Mouse (Mus musculus) kidney, adult 18-20 months (tissue): Measurements from ENCODE around the gene Zfp418.
A peak's percentile ranks its signal among the peaks of the same experiment; 100 is the strongest.
"Not testable (repeated sequence)": the region's sequence is repeated elsewhere in the genome, so short reads cannot be mapped to it uniquely, and the experiment has no call there.

Source experiments
- DNase-seq: peaks from one replicate; pipeline ENCODE4 v3.0.0; 2021

Gene Zfp418

DNA sequence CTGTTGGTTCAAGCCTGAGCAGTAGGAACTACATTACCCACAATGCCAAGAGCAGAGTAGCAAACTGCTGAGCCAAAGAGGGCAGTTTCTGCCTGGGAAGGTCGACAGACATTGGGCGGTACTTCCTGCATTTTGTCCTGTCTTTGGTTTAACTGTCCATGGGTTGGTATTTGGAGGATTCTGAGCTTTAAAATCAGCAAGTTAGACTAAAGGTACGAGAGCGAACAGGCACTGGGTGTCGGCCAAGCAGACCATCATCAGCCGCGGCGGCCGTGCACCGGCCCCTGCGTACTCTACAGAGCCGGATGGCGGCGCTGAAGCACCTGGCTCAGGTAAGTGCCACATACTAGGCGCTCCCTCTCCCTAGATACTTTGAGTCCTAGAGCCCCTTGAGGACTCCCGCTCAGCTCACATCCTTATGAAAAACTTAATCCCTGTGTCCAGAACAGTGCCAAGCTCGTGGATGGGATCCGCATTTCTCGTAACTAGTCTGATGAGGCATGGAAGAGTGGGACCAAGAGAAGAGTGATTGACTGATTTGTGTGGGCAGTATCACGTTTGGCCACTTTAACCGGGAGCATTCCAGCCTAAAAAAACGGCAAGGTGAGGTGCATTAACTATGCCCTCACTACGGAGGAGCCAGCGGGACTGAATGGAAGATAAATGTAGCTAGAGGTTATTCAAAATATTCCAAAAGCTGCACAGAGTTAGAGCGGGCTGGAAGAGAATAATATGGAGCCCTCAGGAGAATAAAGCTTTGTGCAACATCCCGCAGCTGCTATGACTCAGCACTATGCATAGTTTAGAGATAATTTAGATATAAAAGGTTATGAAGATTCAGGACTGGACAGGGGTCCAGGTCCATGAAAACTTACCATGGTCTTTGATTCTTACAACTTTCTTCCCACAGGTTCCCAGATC lies at the start of gene Zfp418:
Gene Zfp418 (plus strand): TSS at position 104 of the 921 bp plus-strand sequence.
- DNase-seq: peak; percentile 72

DNA sequence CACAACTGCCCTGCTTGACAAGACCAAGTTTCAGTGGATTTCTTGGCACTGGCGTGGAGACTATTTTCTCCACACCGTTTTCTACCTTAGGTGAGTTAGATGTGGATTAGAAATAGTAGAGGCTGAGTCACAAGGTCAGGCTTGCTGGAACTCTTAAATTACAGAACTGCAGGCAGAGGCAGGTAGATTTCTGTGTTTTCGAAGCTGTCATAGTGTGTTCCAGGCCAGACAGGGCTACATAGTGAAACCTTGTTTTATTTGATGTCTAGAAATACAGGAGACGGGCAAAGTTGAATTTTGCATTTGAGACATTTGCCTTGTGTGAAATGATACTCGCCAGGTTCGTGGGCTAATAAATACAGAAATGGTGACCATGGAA lies 49.5 kb upstream of the Zfp418 start:
- DNase-seq: no peak

DNA sequence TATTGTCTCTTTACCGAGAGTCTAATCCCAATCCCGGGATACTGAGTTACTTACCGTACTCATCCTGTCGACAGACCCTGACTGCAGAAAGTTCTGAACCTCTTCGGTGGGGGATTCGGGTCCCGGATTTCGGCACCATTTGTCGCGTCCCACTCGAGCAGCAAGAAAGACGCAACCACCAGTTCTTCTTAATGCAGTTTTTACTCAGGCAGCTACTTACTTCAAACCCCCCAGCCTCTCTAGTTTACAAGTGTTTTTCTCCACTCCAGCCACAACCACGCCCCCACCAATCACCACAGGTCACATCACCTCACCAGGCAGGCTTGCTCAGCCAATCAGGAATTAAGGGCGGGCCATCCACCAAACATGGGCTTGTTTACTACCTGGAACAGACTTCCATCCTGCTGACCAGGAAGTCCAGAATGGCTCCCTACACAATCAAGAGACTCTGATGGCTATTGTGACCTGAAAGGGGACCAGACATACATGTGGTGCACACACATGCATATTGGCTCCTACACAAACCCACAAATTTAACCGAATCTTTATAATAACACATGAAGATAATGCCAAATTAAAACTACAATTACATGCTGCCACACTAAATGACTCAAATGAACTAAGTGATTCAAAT lies 40.5 kb upstream of the Zfp418 start:
- DNase-seq: not testable (repeated sequence)

DNA sequence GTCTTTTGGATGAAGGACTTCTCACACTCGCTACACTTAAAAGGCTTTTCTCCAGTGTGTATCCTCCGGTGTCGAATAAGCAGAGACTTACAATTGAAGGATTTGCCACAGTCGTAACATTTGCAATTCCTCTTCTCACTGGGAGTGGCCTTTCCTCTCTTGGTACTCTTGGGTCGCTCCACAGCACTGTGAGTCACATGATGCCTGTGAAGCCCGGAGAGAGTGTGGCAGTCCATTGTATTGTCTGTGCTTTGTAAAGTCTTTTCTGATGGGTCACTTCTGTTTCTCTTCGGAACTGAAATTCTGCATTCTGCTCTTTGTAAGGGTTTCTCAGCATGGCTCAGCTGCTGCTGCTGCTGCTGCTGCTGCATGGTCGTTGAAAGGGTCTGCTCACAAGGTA lies 38.4 kb upstream of the Zfp418 start:
- DNase-seq: no peak

DNA sequence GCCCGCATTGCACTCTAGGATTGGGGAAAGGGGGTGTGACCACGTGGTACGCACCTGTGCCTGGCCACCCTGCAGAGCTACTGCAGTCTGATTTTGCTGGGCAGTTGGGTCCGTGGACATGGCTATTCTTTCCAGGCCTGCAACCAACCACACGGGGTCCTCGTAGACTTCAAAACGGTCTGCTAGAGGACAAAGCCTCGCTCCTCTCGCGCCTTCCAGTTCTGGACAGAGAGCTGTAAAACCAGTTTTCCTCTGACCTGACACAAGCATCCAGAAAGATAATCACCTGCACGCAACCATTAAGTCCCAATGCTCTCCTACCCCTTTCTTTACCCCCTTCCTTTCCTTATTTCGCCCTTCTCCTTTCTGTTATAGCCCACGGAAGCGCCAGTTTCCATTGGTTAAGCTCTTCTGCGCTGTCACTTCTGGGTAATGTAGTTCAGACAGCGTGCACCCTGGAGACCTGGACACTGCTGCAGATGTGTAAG lies 34.7 kb upstream of the Zfp418 start, which contains the start of gene Zfp773:
Gene Zfp773 (minus strand): TSS at position 377 of the 488 bp plus-strand sequence.
- DNase-seq: peak; percentile 77

DNA sequence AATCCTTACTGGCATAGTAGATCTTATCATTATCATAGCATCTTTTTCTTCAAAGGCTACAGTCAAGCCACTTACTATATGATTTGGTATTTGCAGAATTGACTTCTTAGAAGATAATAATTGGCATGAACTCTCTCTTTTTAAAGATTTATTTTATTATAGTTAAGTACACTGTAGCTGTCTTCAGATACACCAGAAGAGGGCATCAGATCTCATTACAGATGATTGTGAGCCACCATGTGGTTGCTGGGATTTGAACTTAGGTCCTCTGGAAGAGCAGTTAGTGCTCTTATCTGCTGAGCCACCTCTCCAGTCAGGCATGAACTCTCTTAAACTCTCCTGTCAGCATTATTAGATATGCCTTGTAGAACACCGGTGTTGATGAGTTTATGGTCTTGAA lies 26.9 kb upstream of the Zfp418 start:
- DNase-seq: no peak

DNA sequence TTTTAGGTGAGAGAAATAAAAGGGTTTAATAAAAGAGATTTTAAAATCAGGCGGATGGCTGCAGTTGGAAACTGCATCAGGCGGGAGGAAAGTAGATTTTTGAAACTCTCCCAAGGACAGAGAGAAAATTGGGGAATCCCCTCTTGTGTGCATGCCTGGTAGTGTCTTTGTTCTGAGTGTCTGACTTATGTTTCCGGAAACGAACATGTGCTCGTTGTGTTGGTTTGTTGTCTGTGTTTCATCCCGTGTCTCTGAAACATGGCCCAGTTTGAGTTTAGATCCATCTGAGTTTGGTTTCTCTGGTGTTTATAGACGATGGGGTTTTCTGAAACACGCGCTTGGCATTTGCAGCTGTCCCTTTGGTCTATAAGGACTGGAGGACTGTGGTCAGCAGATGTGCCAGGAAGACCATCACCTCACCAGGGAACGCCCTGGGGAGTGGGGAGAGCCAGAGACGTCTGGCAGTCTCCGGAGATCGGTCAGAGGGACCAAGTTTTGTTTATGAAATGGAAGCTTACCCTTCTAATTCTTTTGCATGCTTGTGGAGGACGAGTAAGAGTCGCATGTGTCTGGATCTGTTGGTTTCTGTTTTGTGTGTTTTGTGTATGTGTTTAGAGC lies 25.0 kb upstream of the Zfp418 start:
- DNase-seq: no peak

DNA sequence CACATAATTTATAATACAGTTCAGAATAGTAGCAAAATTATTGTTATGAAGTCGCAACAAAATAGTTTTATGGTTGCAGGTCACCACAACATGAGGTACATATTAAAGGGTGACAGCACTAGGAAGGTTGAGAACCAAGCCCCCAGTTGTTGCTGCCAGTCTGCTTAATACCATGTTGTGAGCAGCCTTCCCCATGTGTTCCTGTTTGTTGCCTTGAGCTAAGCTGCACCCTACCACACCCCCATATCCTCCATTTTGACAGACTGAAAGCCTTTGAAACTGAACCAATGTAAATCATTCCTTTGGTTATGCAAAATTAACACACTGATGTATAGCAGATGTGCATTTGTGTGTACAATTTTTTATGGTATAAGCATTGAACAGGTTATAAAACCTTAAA lies 14.8 kb downstream of the Zfp418 start:
- no peak for DNase-seq

DNA sequence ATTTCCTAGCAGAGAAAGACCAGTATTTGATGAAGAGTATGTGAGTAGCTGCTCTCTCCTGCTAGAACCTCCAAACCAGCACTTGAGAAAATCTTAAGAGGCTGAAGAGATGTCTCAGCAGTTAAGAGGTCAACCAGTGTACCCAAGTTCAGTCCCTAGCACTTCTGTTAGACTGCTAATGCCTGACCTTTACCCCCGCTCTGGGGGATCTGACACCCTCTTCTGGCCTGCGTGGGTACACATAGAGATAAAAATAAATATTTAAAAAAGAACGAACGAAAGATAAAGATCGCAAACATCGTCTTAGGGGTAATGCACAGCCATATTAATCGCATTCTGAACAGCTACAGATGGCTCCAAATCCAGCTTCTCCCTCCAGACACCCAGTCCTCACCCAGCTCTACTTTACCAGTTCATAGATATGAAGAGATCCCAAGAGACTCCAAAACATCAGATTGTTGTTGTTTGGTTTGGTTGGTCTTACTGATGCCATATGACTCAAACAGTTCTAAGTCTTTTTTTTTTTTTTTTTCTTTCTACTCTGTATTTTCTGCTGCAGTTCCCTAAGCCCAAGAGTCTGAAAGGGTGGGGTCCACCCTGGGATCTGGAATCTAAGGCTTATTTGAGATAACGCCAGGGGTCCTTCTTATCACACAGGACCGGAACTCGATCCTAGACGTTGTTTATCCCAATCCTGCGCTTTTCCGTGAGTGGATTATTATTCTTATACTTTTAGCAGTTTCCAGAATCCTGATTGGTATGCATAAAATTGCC lies 16.5 kb downstream of the Zfp418 start:
- no peak for DNase-seq

DNA sequence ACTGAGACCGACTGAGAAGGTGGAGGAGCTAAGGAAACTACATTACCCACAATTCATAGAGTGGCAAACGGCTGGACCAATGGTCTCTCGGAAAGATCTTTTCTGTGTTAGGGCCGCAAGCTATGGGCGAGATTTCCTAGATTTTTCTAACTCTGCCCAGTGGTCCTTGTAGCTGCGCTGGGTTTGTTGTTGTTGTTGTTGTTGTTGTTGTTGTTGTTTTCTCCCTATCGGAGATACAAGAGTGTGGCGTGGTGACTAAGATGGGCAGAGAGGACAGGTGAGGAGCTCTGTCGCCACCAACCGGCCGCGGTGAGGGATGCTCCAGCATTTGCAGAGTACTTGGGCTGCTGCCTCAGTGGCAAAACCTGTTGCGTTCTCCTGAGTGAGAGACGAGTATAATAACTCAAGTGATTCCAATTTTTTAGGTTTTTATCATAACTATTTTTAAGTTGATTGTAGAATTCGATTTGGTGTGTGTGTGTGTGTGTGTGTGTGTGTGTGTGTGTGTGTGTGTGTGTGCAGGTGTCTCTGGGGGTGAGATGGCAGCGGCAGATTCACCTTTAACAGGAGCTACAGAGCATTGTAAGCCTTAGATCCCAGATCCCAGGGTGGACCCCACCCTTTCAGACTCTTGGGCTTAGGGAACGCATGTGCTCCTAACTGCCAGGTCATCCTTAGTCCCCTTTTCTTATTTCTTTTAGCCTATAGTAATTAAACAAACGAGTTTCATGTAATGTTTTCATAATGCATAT lies 17.2 kb downstream of the Zfp418 start:
- DNase-seq: peak; percentile 78

DNA sequence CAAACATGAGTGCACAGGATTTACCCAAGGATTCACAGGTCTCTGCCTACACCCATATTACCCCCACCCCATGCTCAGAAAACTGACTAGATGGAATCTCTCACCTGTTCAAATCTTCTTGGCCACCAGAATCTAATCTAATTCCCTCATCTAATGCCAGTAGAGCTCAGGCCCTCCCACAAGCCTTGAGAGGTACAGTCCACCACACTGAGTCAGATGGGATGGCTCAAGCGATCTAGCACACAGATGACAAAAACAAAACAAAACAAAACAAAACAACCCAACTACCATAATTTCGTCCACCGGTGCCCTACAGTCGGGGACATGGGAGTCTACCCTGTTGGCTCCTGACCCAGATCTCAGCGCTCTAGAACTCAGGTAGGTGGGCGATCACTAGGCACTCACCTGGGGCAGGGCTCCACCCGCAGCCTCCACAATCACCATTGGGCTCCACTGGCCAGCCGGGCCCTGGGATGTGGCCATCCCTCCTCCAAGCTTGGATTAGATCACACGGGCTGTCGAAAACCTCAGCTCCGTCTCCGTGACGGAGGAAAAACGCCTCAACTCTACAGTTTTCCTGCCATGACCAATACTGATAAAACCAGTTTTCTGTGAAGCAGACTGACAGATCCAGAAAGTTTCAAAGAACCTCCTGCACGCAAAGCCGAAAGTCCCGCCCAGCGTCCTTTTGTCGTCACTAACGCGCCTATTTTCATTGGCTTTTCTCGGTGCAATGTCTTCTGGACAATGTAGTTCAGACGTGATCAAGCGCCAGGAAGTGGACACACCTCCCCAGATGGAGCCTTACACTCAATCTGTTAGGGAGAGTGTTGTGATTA lies 38.4 kb downstream of the Zfp418 start, which contains the start of gene Zfp772:
Gene Zfp772 (minus strand): TSS at position 686 of the 839 bp plus-strand sequence.
- peak; percentile 65 for DNase-seq
